In the genomic region with DNA sequence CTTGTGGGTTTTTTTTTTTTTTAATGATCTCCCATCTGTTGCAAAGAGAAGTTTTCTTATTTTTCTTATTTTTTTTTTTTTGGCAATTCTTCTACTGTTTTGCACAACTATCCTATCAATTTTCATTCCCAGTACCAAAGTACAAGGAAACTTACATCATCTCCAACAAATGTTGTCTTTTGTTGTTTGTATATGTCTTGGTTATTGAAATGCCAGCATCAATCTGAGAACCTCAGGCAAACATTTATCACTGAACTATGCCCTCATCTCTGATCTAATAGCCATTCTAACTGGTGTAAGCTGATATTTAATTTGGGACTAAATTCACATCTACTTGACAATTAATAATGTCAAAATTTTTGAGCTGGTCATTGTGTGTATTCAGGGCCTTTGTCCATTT, we compare ENCODE assay signal across 44 mouse cellular contexts. TPM values are rescaled to one million over a fixed set of nuclear protein-coding genes. Genes with fewer than 3 reads are reported as not detected.
"Had no signal": no experiment of that assay in that cellular context is flagged by ENCODE, and none has a peak within 500 bp of the region (broad histone marks: within the 10 kb centered on the region; RNA-seq: fewer than 3 reads in every experiment).

No protein-coding gene starts in this region.

- H3K4me1 ChIP-seq: limb, embryonic 12.5 days; limb, embryonic 13.5 days; limb, embryonic 15.5 days; lung, embryonic 15.5 days; megakaryocyte, embryonic 14.5 days; midbrain, embryonic 10.5 days; midbrain, embryonic 12.5 days; midbrain, embryonic 13.5 days; midbrain, embryonic 15.5 days; neural tube, embryonic 12.5 days had no signal

- H3K27ac ChIP-seq: left cerebral cortex, adult 2 months; limb, embryonic 10.5 days; limb, embryonic 12.5 days; limb, embryonic 13.5 days; limb, embryonic 15.5 days; liver, embryonic 13.5 days; liver, embryonic 14.5 days; liver, embryonic 15.5 days; lung, embryonic 15.5 days; macrophage; midbrain, embryonic 10.5 days; midbrain, embryonic 12.5 days; midbrain, embryonic 13.5 days; midbrain, embryonic 15.5 days; neural tube, embryonic 12.5 days had no signal

- ATAC-seq: lung, postnatal 0 days; midbrain, embryonic 13.5 days; midbrain, embryonic 15.5 days; midbrain, embryonic 16.5 days had no signal

- H3K4me3 ChIP-seq: left cerebral cortex, adult 2 months; limb, embryonic 10.5 days; limb, embryonic 12.5 days; limb, embryonic 13.5 days; limb, embryonic 15.5 days; liver, embryonic 13.5 days; liver, embryonic 15.5 days; lung, embryonic 15.5 days; megakaryocyte, embryonic 14.5 days; midbrain, embryonic 10.5 days; midbrain, embryonic 12.5 days; midbrain, embryonic 13.5 days; midbrain, embryonic 15.5 days; myocyte; neural tube, embryonic 12.5 days had no signal

- H3K36me3 ChIP-seq: limb, embryonic 10.5 days; limb, embryonic 12.5 days; limb, embryonic 13.5 days; limb, embryonic 15.5 days; liver, embryonic 13.5 days; liver, embryonic 15.5 days; lung, embryonic 15.5 days; midbrain, embryonic 10.5 days; midbrain, embryonic 12.5 days; midbrain, embryonic 13.5 days; midbrain, embryonic 15.5 days; neural tube, embryonic 12.5 days had no signal

- H3K4me2 ChIP-seq: limb, embryonic 12.5 days; limb, embryonic 13.5 days; limb, embryonic 15.5 days; liver, embryonic 13.5 days; liver, embryonic 15.5 days; lung, embryonic 14.5 days; lung, embryonic 15.5 days; midbrain, embryonic 11.5 days; midbrain, embryonic 12.5 days; midbrain, embryonic 13.5 days; midbrain, embryonic 15.5 days; neural tube, embryonic 12.5 days had no signal

- DNase-seq: left cerebral cortex, postnatal 4 days; liver; liver, embryonic 13.5 days; lung, adult 18-20 months; lung, adult 2 months; lung, embryonic 14.5 days; lung, postnatal 10 days; lung, postnatal 14 days; lung, postnatal 36 days; lung, postnatal 4 days; midbrain, embryonic 14.5 days had no signal

- H3K27me3 ChIP-seq: limb, embryonic 12.5 days; limb, embryonic 13.5 days; limb, embryonic 15.5 days; liver, embryonic 13.5 days; liver, embryonic 15.5 days; lung, embryonic 15.5 days; megakaryocyte, embryonic 14.5 days; midbrain, embryonic 12.5 days; midbrain, embryonic 13.5 days; midbrain, embryonic 15.5 days; neural tube, embryonic 12.5 days had no signal

- H3K9me3 ChIP-seq: limb, embryonic 10.5 days; limb, embryonic 12.5 days; limb, embryonic 13.5 days; limb, embryonic 15.5 days; liver, embryonic 13.5 days; liver, embryonic 15.5 days; lung, embryonic 15.5 days; megakaryocyte, embryonic 14.5 days; midbrain, embryonic 10.5 days; midbrain, embryonic 12.5 days; midbrain, embryonic 13.5 days; midbrain, embryonic 15.5 days; neural tube, embryonic 12.5 days had no signal

- H3K9ac ChIP-seq: limb, embryonic 12.5 days; limb, embryonic 13.5 days; limb, embryonic 15.5 days; liver, embryonic 13.5 days; liver, embryonic 14.5 days; liver, embryonic 15.5 days; lung, embryonic 14.5 days; lung, embryonic 15.5 days; midbrain, embryonic 12.5 days; midbrain, embryonic 13.5 days; midbrain, embryonic 15.5 days; neural tube, embryonic 12.5 days had no signal

RNA-seq across cellular contexts. Expression of gene Akr1d1, which starts 50.0 kb away (rescaled TPM):
- total RNA-seq: left cerebral cortex, adult 18-20 months; left cerebral cortex, adult 2 months; left cerebral cortex, adult 8-10 months; left cerebral cortex, postnatal 10 days; left cerebral cortex, postnatal 14 days; left cerebral cortex, postnatal 25 days; left cerebral cortex, postnatal 36 days; left cerebral cortex, postnatal 4 days; megakaryocyte progenitor cell, adult 5-6 weeks; megakaryocyte, adult 5-6 weeks; megakaryocyte-erythroid progenitor cell, adult 5-6 weeks; midbrain, postnatal 0 days; monocyte, adult 5-6 weeks had no signal
- polyA plus RNA-seq: limb, embryonic 10.5 days; limb, embryonic 11.5 days; limb, embryonic 12.5 days; limb, embryonic 13.5 days; lung, embryonic 14.5 days; lung, embryonic 15.5 days; lung, embryonic 16.5 days; lung, postnatal 0 days; macrophage; midbrain, embryonic 10.5 days; midbrain, embryonic 11.5 days; midbrain, embryonic 12.5 days; midbrain, embryonic 13.5 days; midbrain, embryonic 14.5 days; midbrain, embryonic 15.5 days; midbrain, embryonic 16.5 days; midbrain, postnatal 0 days; myocyte; neural tube, embryonic 11.5 days; neural tube, embryonic 12.5 days had no signal
